Mouse (Mus musculus): ENCODE results near the gene Cep295nl.

DNA sequence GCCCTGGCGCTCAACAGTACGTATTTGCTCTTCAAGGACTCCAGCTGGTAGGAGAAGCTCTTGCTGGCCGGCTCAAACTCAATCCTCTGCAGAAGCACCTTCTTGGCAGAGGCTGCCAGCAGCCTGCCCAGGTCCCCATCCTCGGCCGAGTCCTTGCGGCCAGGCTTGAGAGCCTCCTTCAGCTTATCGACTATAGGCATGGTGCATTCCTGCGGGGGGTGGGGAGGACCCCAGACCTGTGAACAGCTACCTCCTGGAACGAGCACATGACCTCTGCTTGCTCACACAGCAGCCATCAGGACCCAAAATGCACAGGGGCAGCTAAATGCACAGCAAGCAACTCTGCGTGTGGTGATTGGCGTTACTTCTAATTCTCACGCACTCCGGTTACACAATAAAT lies 56.5 kb downstream of the Cep295nl start:
- no peak for TF ChIP-seq POLR2A (IDR thresholded peaks at IDR 0.05; ENCODE audit: borderline replicate concordance, extremely low read depth, insufficient read depth, insufficient read length, poor library complexity, severe bottlenecking)
- TF ChIP-seq CTCF (IDR thresholded peaks at IDR 0.05; ENCODE audit: borderline replicate concordance, extremely low read depth, insufficient read depth, insufficient read length), result no peak

Data from brain, embryonic 14.5 days (tissue).